11 mouse cellular contexts compared by ENCODE assay signal in genomic region chr6:29506834-29507233, GRCm38 (mm10). TPM values are rescaled to one million over a fixed set of nuclear protein-coding genes. Genes with fewer than 3 reads are reported as not detected.
DNase-seq lines count a peak whose midpoint lies in the region; ATAC-seq and TF ChIP-seq lines count a peak whose summit lies in the region.
"Had no signal": no experiment of that assay in that cellular context is flagged by ENCODE, and none has a peak within 500 bp of the region (broad histone marks: within the 10 kb centered on the region; RNA-seq: fewer than 3 reads in every experiment).

No protein-coding gene starts in this region.

- ATAC-seq in neural tube, embryonic 11.5 days (ENCODE audit: insufficient read depth, low FRiP score, low TSS enrichment) = no peak
- no peak for ATAC-seq in liver, embryonic 13.5 days (ENCODE audit: low read depth)
- no peak for ATAC-seq in stomach, postnatal 0 days (ENCODE audit: low FRiP score, low TSS enrichment)

- H3K4me2 ChIP-seq in neural tube, embryonic 11.5 days (ENCODE audit: low read depth) = peak overlapping the region; percentile 59
- H3K4me2 ChIP-seq in liver, embryonic 13.5 days = peak overlapping the region; percentile 65
- peak overlapping the region; percentile 76 for H3K4me2 ChIP-seq in stomach, postnatal 0 days (replicated peaks; ENCODE audit: low read depth)

- H3K9me3 ChIP-seq in neural tube, embryonic 11.5 days (ENCODE audit: control insufficient read depth, low read length) = no peaks in the 10 kb centered on the region
- H3K9me3 ChIP-seq in liver, embryonic 13.5 days (replicated peaks) = no peaks in the 10 kb centered on the region
- H3K9me3 ChIP-seq in stomach, postnatal 0 days (ENCODE audit: control insufficient read depth, low read length) = no peaks in the 10 kb centered on the region

- peaks cover 23% of the 10 kb centered on the region; the same call in 1 of the 2 replicates for H3K27me3 ChIP-seq in neural tube, embryonic 11.5 days (ENCODE audit: control insufficient read depth, insufficient read depth, low read length)
- H3K27me3 ChIP-seq in liver, embryonic 13.5 days = peaks cover 59% of the 10 kb centered on the region
- no peaks in the 10 kb centered on the region for H3K27me3 ChIP-seq in stomach, postnatal 0 days (ENCODE audit: control insufficient read depth, insufficient read depth, low read length)

- peak overlapping the region; percentile 46 for H3K4me3 ChIP-seq in neural tube, embryonic 11.5 days (ENCODE audit: low read depth, low read length)
- H3K4me3 ChIP-seq in liver, embryonic 13.5 days (replicated peaks) = peak overlapping the region; percentile 52
- peak overlapping the region; percentile 54 for H3K4me3 ChIP-seq in stomach, postnatal 0 days (ENCODE audit: low read depth, low read length)

- no peak overlapping the region for H3K27ac ChIP-seq in neural tube, embryonic 11.5 days (ENCODE audit: low read depth, low read length)
- H3K27ac ChIP-seq in liver, embryonic 13.5 days = no peak overlapping the region
- no peak overlapping the region for H3K27ac ChIP-seq in stomach, postnatal 0 days (replicated peaks)

- no peak for TF ChIP-seq EP300 in stomach, postnatal 0 days (optimal IDR thresholded peaks at IDR 0.05)

- no peak for TF ChIP-seq CTCF in stomach, postnatal 0 days (IDR thresholded peaks at IDR 0.05; ENCODE audit: low read depth)

- no peaks in the 10 kb centered on the region for H3K36me3 ChIP-seq in neural tube, embryonic 11.5 days (ENCODE audit: control insufficient read depth, insufficient read depth, low read length)
- no peaks in the 10 kb centered on the region for H3K36me3 ChIP-seq in liver, embryonic 13.5 days
- H3K36me3 ChIP-seq in stomach, postnatal 0 days (ENCODE audit: control insufficient read depth, insufficient read depth, low read length) = no peaks in the 10 kb centered on the region

- no peak overlapping the region for H3K9ac ChIP-seq in neural tube, embryonic 11.5 days (ENCODE audit: low read length)
- H3K9ac ChIP-seq in liver, embryonic 13.5 days = no peak overlapping the region
- H3K9ac ChIP-seq in stomach, postnatal 0 days (ENCODE audit: low read length) = peak overlapping the region; percentile 55; the same call in 1 of the 2 replicates

- DNase-seq in heart, adult 11 months = peak; percentile 80
- DNase-seq in heart, postnatal 4 days = no peak
- DNase-seq in neural tube, embryonic 11.5 days (ENCODE audit: low spot score) = no peak
- no peak for DNase-seq in neural tube, embryonic 10.5 days (ENCODE audit: extremely low spot score, low spot score)
- no peak for DNase-seq in liver, embryonic 13.5 days
- DNase-seq in stomach, postnatal 0 days (ENCODE audit: low spot score) = no peak
- no peak for DNase-seq in left cerebral cortex, adult 8-10 months (ENCODE audit: low spot score in 2 of 2)
- no peak for DNase-seq in frontal cortex, postnatal 25 days (ENCODE audit: low spot score in 2 of 2)
- DNase-seq: cerebellum, adult 11 months; left cerebral cortex, postnatal 4 days; thymus, postnatal 25 days had no signal

- no peaks in the 10 kb centered on the region for H3K4me1 ChIP-seq in neural tube, embryonic 11.5 days (ENCODE audit: control insufficient read depth, insufficient read depth, low read length)
- H3K4me1 ChIP-seq in liver, embryonic 13.5 days (replicated peaks) = peaks cover 22% of the 10 kb centered on the region
- H3K4me1 ChIP-seq in stomach, postnatal 0 days (replicated peaks; ENCODE audit: control insufficient read depth, insufficient read depth) = no peaks in the 10 kb centered on the region

- 25% methylated on average over 8 of the region's 8 CpGs for WGBS in neural tube, embryonic 11.5 days
- WGBS in liver, embryonic 13.5 days (ENCODE audit: insufficient replicate concordance) = 27% methylated on average over 8 of the region's 8 CpGs
- 25% methylated on average over 8 of the region's 8 CpGs for WGBS in stomach, postnatal 0 days

RNA-seq across cellular contexts. Expression of gene Kcp, which starts 0.9 kb away (rescaled TPM):
- total RNA-seq in heart, postnatal 4 days (2021) = 10 to 100 TPM; 11.6 to 15.1 TPM
- 11.8 and 13.1 TPM in 2 replicates for polyA plus RNA-seq in neural tube, embryonic 11.5 days (2014; fragmentation: Nextera tagmentation; extraction: Ambion mirVana)
- 1.5 and 1.6 TPM in 2 replicates for polyA plus RNA-seq in liver, embryonic 13.5 days (2015; fragmentation: Nextera tagmentation; extraction: Ambion mirVana)
- polyA plus RNA-seq in stomach, postnatal 0 days (2015; fragmentation: Nextera tagmentation; extraction: Ambion mirVana) = 3.8 and 6.1 TPM in 2 replicates
- total RNA-seq in left cerebral cortex, adult 8-10 months (2022) = 1 to 10 TPM in 3 of 4 experiments, under 1 TPM in 1; 0.78 to 1.2 (median 1.1) TPM

RNA-seq across cellular contexts. Expression of gene Irf5, which starts 19.6 kb away (rescaled TPM):
- total RNA-seq in heart, postnatal 4 days (2021) = 1 to 10 TPM; 3.0 TPM
- 1.5 and 2.2 TPM in 2 replicates for polyA plus RNA-seq in neural tube, embryonic 11.5 days (2014; fragmentation: Nextera tagmentation; extraction: Ambion mirVana)
- polyA plus RNA-seq in liver, embryonic 13.5 days (2015; fragmentation: Nextera tagmentation; extraction: Ambion mirVana) = 6.9 TPM in 2 replicates
- 9.3 and 11.5 TPM in 2 replicates for polyA plus RNA-seq in stomach, postnatal 0 days (2015; fragmentation: Nextera tagmentation; extraction: Ambion mirVana)
- 10 to 100 TPM in 1 of 4 experiments, 1 to 10 TPM in 3; 4.7 to 10.3 (median 6.5) TPM for total RNA-seq in left cerebral cortex, adult 8-10 months (2022)

RNA-seq across cellular contexts. Expression of gene Atp6v1fnb, which starts 35.6 kb away (rescaled TPM):
- total RNA-seq in heart, postnatal 4 days (2021) = not detected
- polyA plus RNA-seq in neural tube, embryonic 11.5 days (2014; fragmentation: Nextera tagmentation; extraction: Ambion mirVana) = not detected in 2 replicates
- polyA plus RNA-seq in liver, embryonic 13.5 days (2015; fragmentation: Nextera tagmentation; extraction: Ambion mirVana) = not detected in 2 replicates
- not detected in 2 replicates for polyA plus RNA-seq in stomach, postnatal 0 days (2015; fragmentation: Nextera tagmentation; extraction: Ambion mirVana)
- total RNA-seq in left cerebral cortex, adult 8-10 months (2022) = under 1 TPM in 2 of 4 experiments, not detected in 2; 0.57 to 0.89 TPM

RNA-seq across cellular contexts. Expression of gene Atp6v1f, which starts 39.3 kb away (rescaled TPM):
- 100 to 1,000 TPM; 110 to 117 TPM for total RNA-seq in heart, postnatal 4 days (2021)
- polyA plus RNA-seq in neural tube, embryonic 11.5 days (2014; fragmentation: Nextera tagmentation; extraction: Ambion mirVana) = 194 and 201 TPM in 2 replicates
- polyA plus RNA-seq in liver, embryonic 13.5 days (2015; fragmentation: Nextera tagmentation; extraction: Ambion mirVana) = 132 and 152 TPM in 2 replicates
- polyA plus RNA-seq in stomach, postnatal 0 days (2015; fragmentation: Nextera tagmentation; extraction: Ambion mirVana) = 263 and 269 TPM in 2 replicates
- 100 to 1,000 TPM; 249 to 281 (median 259) TPM for total RNA-seq in left cerebral cortex, adult 8-10 months (2022)
